Mouse (Mus musculus): ENCODE measurements around the gene Snx32.

Snx32 gene

GRCm38 (mm10) chr19:5457746-5458442, 52.4 kb downstream of the Snx32 start, which contains the start of gene Ccdc85b:
TSS of gene Ccdc85b (minus strand) at chr19:5457894.
- no peak for DNase-seq (ENCODE audit: low spot score in 2 of 2)

- DNase-seq (ENCODE audit: low spot score in 2 of 2), result peak; percentile 91 to 94
Measured at GRCm38 (mm10) chr19:5456922-5457745, 53.2 kb downstream of the Snx32 start.

- peak in 1 of 2 experiments; percentile 59 for DNase-seq (ENCODE audit: low spot score in 2 of 2)
Measured at GRCm38 (mm10) chr19:5456241-5456921, 54.0 kb downstream of the Snx32 start.

- DNase-seq (ENCODE audit: low spot score in 2 of 2), result peak in 1 of 2 experiments; percentile 59
Measured at GRCm38 (mm10) chr19:5455568-5455967, 54.8 kb downstream of the Snx32 start.

- no peak for DNase-seq (ENCODE audit: low spot score in 2 of 2)
Measured at GRCm38 (mm10) chr19:5455037-5455436, 55.3 kb downstream of the Snx32 start.

GRCm38 (mm10) chr19:5451766-5452165, 58.6 kb downstream of the Snx32 start:
- no peak for DNase-seq (ENCODE audit: low spot score in 2 of 2)

- DNase-seq (ENCODE audit: low spot score in 2 of 2), result no peak
Measured at GRCm38 (mm10) chr19:5449673-5450072, 60.7 kb downstream of the Snx32 start.

GRCm38 (mm10) chr19:5448354-5449150, 61.8 kb downstream of the Snx32 start:
- DNase-seq (ENCODE audit: low spot score in 2 of 2), result peak in 1 of 2 experiments; percentile 36

- DNase-seq (ENCODE audit: low spot score in 2 of 2), result peak; percentile 70 to 86
Measured at GRCm38 (mm10) chr19:5447515-5448353, 62.6 kb downstream of the Snx32 start, which contains the start of gene Fosl1. TSS of gene Fosl1 (plus strand) at chr19:5447547.

- no peak for DNase-seq (ENCODE audit: low spot score in 2 of 2)
Measured at GRCm38 (mm10) chr19:5445747-5446146, 64.6 kb downstream of the Snx32 start.

GRCm38 (mm10) chr19:5444954-5445353, 65.4 kb downstream of the Snx32 start:
- no peak for DNase-seq (ENCODE audit: low spot score in 2 of 2)

- no peak for DNase-seq (ENCODE audit: low spot score in 2 of 2)
Measured at GRCm38 (mm10) chr19:5444371-5444908, 65.9 kb downstream of the Snx32 start.

All from spleen, postnatal 4 days (tissue).